Mouse (Mus musculus): ENCODE results near the gene Btbd16. TPM values are rescaled to one million over a fixed set of nuclear protein-coding genes. Genes with fewer than 3 reads are reported as not detected.

Btbd16 gene
- polyA plus RNA-seq, 1 experiment from 2014 or later = 0.14 TPM

- peak overlapping the region; percentile 84 for H3K27ac ChIP-seq (replicated peaks)
- H3K4me1 ChIP-seq = peaks cover 27% of the 10 kb centered on the region
- DNase-seq (ENCODE audit: low spot score) = peak; percentile 60
- 62% methylated on average over 17 of the region's 17 CpGs for WGBS
- H3K36me3 ChIP-seq (replicated peaks) = peaks cover 97% of the 10 kb centered on the region
- no peak overlapping the region for H3K4me3 ChIP-seq
- no peaks in the 10 kb centered on the region for H3K27me3 ChIP-seq (replicated peaks; ENCODE audit: low read depth, poor library complexity, severe bottlenecking)
- no peaks in the 10 kb centered on the region for H3K9me3 ChIP-seq
Observed at GRCm38 (mm10) chr7:130750752-130751490, 22.9 kb upstream of the Btbd16 start.

- peaks cover 27% of the 10 kb centered on the region for H3K4me1 ChIP-seq
- H3K36me3 ChIP-seq (replicated peaks) = peaks cover 97% of the 10 kb centered on the region
- peak overlapping the region; percentile 84; the same call in 1 of the 2 replicates for H3K27ac ChIP-seq (replicated peaks)
- no peak overlapping the region for H3K4me3 ChIP-seq
- H3K9me3 ChIP-seq = no peaks in the 10 kb centered on the region
- DNase-seq (ENCODE audit: low spot score) = no peak
- H3K27me3 ChIP-seq (replicated peaks; ENCODE audit: low read depth, poor library complexity, severe bottlenecking) = no peaks in the 10 kb centered on the region
- WGBS = 61% methylated on average over 9 of the region's 9 CpGs
Observed at GRCm38 (mm10) chr7:130751678-130752077, 22.2 kb upstream of the Btbd16 start.

- Histone ChIP-seq H3K9me3 (no peaks in the 10 kb centered on the region), H3K27ac (replicated peaks) (no peak overlapping the region)
Observed at GRCm38 (mm10) chr7:130754790-130755189, 19.1 kb upstream of the Btbd16 start.

GRCm38 (mm10) chr7:130756343-130756835, 17.5 kb upstream of the Btbd16 start:
- peaks cover 98% of the 10 kb centered on the region for H3K36me3 ChIP-seq (replicated peaks)
- 83% methylated on average over 7 of the region's 7 CpGs for WGBS

More at GRCm38 (mm10) chr7:130754790-130755189, 19.1 kb upstream of the Btbd16 start:
- peaks cover 98% of the 10 kb centered on the region for H3K36me3 ChIP-seq (replicated peaks)
- H3K27me3 ChIP-seq (replicated peaks; ENCODE audit: low read depth, poor library complexity, severe bottlenecking) = no peaks in the 10 kb centered on the region
- no peak overlapping the region for H3K4me3 ChIP-seq
- DNase-seq (ENCODE audit: low spot score) = no peak
- WGBS = 93% methylated on average over 2 of the region's 2 CpGs
- peaks cover 20% of the 10 kb centered on the region for H3K4me1 ChIP-seq

GRCm38 (mm10) chr7:130757326-130757865, 16.5 kb upstream of the Btbd16 start:
- no peak overlapping the region for H3K27ac ChIP-seq (replicated peaks)
- H3K4me3 ChIP-seq = no peak overlapping the region
- peaks cover 88% of the 10 kb centered on the region for H3K36me3 ChIP-seq (replicated peaks)
- H3K9me3 ChIP-seq = no peaks in the 10 kb centered on the region
- 86% methylated on average over 11 of the region's 11 CpGs for WGBS
- no peak for DNase-seq (ENCODE audit: low spot score)
- no peaks in the 10 kb centered on the region for H3K27me3 ChIP-seq (replicated peaks; ENCODE audit: low read depth, poor library complexity, severe bottlenecking)
- peaks cover 4% of the 10 kb centered on the region for H3K4me1 ChIP-seq

More at GRCm38 (mm10) chr7:130756343-130756835, 17.5 kb upstream of the Btbd16 start:
- Histone ChIP-seq H3K27me3 (replicated peaks; ENCODE audit: low read depth, poor library complexity, severe bottlenecking) (no peaks in the 10 kb centered on the region), H3K9me3 (no peaks in the 10 kb centered on the region), H3K27ac (replicated peaks) (no peak overlapping the region), H3K4me1 (peaks cover 4% of the 10 kb centered on the region), H3K4me3 (no peak overlapping the region)
- DNase-seq (ENCODE audit: low spot score) = no peak

GRCm38 (mm10) chr7:130762071-130762897, 11.6 kb upstream of the Btbd16 start:
- Histone ChIP-seq H3K4me3 (no peak overlapping the region), H3K4me1 (peaks cover 6% of the 10 kb centered on the region), H3K36me3 (replicated peaks) (peaks cover 73% of the 10 kb centered on the region), H3K9me3 (no peaks in the 10 kb centered on the region), H3K27ac (replicated peaks) (peak overlapping the region; percentile 54; the same call in 1 of the 2 replicates), H3K27me3 (replicated peaks; ENCODE audit: low read depth, poor library complexity, severe bottlenecking) (no peaks in the 10 kb centered on the region)
- WGBS = 42% methylated on average over 17 of the region's 17 CpGs
- peak; percentile 75 for DNase-seq (ENCODE audit: low spot score)

GRCm38 (mm10) chr7:130764160-130764559, 9.7 kb upstream of the Btbd16 start:
- WGBS = 94% methylated on average over 17 of the region's 17 CpGs
- no peaks in the 10 kb centered on the region for H3K27me3 ChIP-seq (replicated peaks; ENCODE audit: low read depth, poor library complexity, severe bottlenecking)
- H3K27ac ChIP-seq (replicated peaks) = no peak overlapping the region
- no peaks in the 10 kb centered on the region for H3K9me3 ChIP-seq
- peaks cover 54% of the 10 kb centered on the region for H3K36me3 ChIP-seq (replicated peaks)
- DNase-seq (ENCODE audit: low spot score) = no peak
- H3K4me1 ChIP-seq = peaks cover 6% of the 10 kb centered on the region
- H3K4me3 ChIP-seq = no peak overlapping the region

GRCm38 (mm10) chr7:130766411-130767170, 7.3 kb upstream of the Btbd16 start:
- no peaks in the 10 kb centered on the region for H3K9me3 ChIP-seq
- WGBS = 77% methylated on average over 30 of the region's 30 CpGs
- DNase-seq (ENCODE audit: low spot score) = no peak
- H3K27me3 ChIP-seq (replicated peaks; ENCODE audit: low read depth, poor library complexity, severe bottlenecking) = no peaks in the 10 kb centered on the region
- H3K4me3 ChIP-seq = no peak overlapping the region
- peaks cover 6% of the 10 kb centered on the region for H3K4me1 ChIP-seq
- H3K27ac ChIP-seq (replicated peaks) = peak overlapping the region; percentile 51; the same call in 1 of the 2 replicates
- H3K36me3 ChIP-seq (replicated peaks) = peaks cover 32% of the 10 kb centered on the region

- H3K4me1 ChIP-seq = no peaks in the 10 kb centered on the region
- 92% methylated on average over 4 of the region's 4 CpGs for WGBS
- no peak for DNase-seq (ENCODE audit: low spot score)
- no peaks in the 10 kb centered on the region for H3K27me3 ChIP-seq (replicated peaks; ENCODE audit: low read depth, poor library complexity, severe bottlenecking)
- no peaks in the 10 kb centered on the region for H3K9me3 ChIP-seq
- H3K36me3 ChIP-seq (replicated peaks) = peaks cover 32% of the 10 kb centered on the region
- H3K27ac ChIP-seq (replicated peaks) = no peak overlapping the region
- no peak overlapping the region for H3K4me3 ChIP-seq
Observed at GRCm38 (mm10) chr7:130768151-130768550, 5.7 kb upstream of the Btbd16 start.

GRCm38 (mm10) chr7:130770707-130771106, 3.2 kb upstream of the Btbd16 start:
- no peak overlapping the region for H3K27ac ChIP-seq (replicated peaks)
- H3K9me3 ChIP-seq = no peaks in the 10 kb centered on the region
- H3K4me1 ChIP-seq = peaks cover 4% of the 10 kb centered on the region; the same call in 1 of the 2 replicates
- H3K4me3 ChIP-seq = no peak overlapping the region
- peaks cover 12% of the 10 kb centered on the region for H3K36me3 ChIP-seq (replicated peaks)
- WGBS = 38% methylated on average over 3 of the region's 3 CpGs
- no peaks in the 10 kb centered on the region for H3K27me3 ChIP-seq (replicated peaks; ENCODE audit: low read depth, poor library complexity, severe bottlenecking)
- peak; percentile 83 for DNase-seq (ENCODE audit: low spot score)

GRCm38 (mm10) chr7:130773171-130773830, 568 bp upstream of the Btbd16 start:
- no peaks in the 10 kb centered on the region for H3K27me3 ChIP-seq (replicated peaks; ENCODE audit: low read depth, poor library complexity, severe bottlenecking)
- no peaks in the 10 kb centered on the region for H3K36me3 ChIP-seq (replicated peaks)
- WGBS = 66% methylated on average over 11 of the region's 11 CpGs
- no peak overlapping the region for H3K27ac ChIP-seq (replicated peaks)
- H3K4me1 ChIP-seq = peaks cover 4% of the 10 kb centered on the region; the same call in 1 of the 2 replicates
- H3K9me3 ChIP-seq = no peaks in the 10 kb centered on the region
- DNase-seq (ENCODE audit: low spot score) = peak; percentile 60
- H3K4me3 ChIP-seq = no peak overlapping the region

Measured in embryonic facial prominence, embryonic 10.5 days (tissue).